Mouse (Mus musculus) A20 (cell line): Measurements from ENCODE around the gene Atp11a.
A peak's percentile ranks its signal among the peaks of the same experiment; 100 is the strongest.

Source experiments
- DNase-seq: peaks from one replicate; pipeline ENCODE4 v3.0.0-alpha.2; 2011; ENCODE audit warnings: low read depth, low spot score

Atp11a gene

GRCm38 (mm10) chr8:12811231-12811630 lies 54.4 kb downstream of the Atp11a start:
- peak; percentile 24 for DNase-seq

- DNase-seq = no peak
Measured at GRCm38 (mm10) chr8:12816412-12816811, 59.6 kb downstream of the Atp11a start.

GRCm38 (mm10) chr8:12822892-12823291 lies 66.1 kb downstream of the Atp11a start:
- DNase-seq = no peak

GRCm38 (mm10) chr8:12824562-12824961 lies 67.7 kb downstream of the Atp11a start:
- no peak for DNase-seq

GRCm38 (mm10) chr8:12825236-12825635 lies 68.4 kb downstream of the Atp11a start:
- no peak for DNase-seq

- no peak for DNase-seq
Measured at GRCm38 (mm10) chr8:12825686-12826237, 68.9 kb downstream of the Atp11a start.

GRCm38 (mm10) chr8:12827124-12827523 lies 70.3 kb downstream of the Atp11a start:
- DNase-seq = no peak

- no peak for DNase-seq
Measured at GRCm38 (mm10) chr8:12828298-12828697, 71.5 kb downstream of the Atp11a start.

- no peak for DNase-seq
Measured at GRCm38 (mm10) chr8:12829381-12829780, 72.6 kb downstream of the Atp11a start.

- peak; percentile 17 for DNase-seq
Measured at GRCm38 (mm10) chr8:12831659-12832589, 75.1 kb downstream of the Atp11a start.

GRCm38 (mm10) chr8:12833616-12834015 lies 76.8 kb downstream of the Atp11a start:
- no peak for DNase-seq

GRCm38 (mm10) chr8:12840834-12841233 lies 84.0 kb downstream of the Atp11a start:
- no peak for DNase-seq

- DNase-seq = no peak
Measured at GRCm38 (mm10) chr8:12842342-12842995, 85.7 kb downstream of the Atp11a start.

- DNase-seq = no peak
Measured at GRCm38 (mm10) chr8:12844347-12844950, 87.6 kb downstream of the Atp11a start.

- DNase-seq = no peak
Measured at GRCm38 (mm10) chr8:12846447-12846846, 89.6 kb downstream of the Atp11a start.

- no peak for DNase-seq
Measured at GRCm38 (mm10) chr8:12851241-12851640, 94.4 kb downstream of the Atp11a start.

- no peak for DNase-seq
Measured at GRCm38 (mm10) chr8:12856038-12856437, 99.2 kb downstream of the Atp11a start.

- DNase-seq = no peak
Measured at GRCm38 (mm10) chr8:12863061-12863460, 106.2 kb downstream of the Atp11a start.

GRCm38 (mm10) chr8:12863608-12864007 lies 106.8 kb downstream of the Atp11a start:
- no peak for DNase-seq

- no peak for DNase-seq
Measured at GRCm38 (mm10) chr8:12865790-12866189, 109.0 kb downstream of the Atp11a start.

- DNase-seq = no peak
Measured at GRCm38 (mm10) chr8:12869661-12870060, 112.8 kb downstream of the Atp11a start.

- DNase-seq = no peak
Measured at GRCm38 (mm10) chr8:12870656-12871055, 113.8 kb downstream of the Atp11a start.
